Mouse (Mus musculus): ENCODE data around the gene Hdgfl1.

GRCm38 (mm10) chr13:26745059-26745759 is 24.8 kb downstream of the Hdgfl1 start:
- TF ChIP-seq CTCF (IDR thresholded peaks at IDR 0.05; ENCODE audit: low read depth) = no peak
- no peak for TF ChIP-seq EP300 (IDR thresholded peaks at IDR 0.05; ENCODE audit: low read depth)

All from liver, postnatal 0 days (tissue).